Mouse (Mus musculus): ENCODE results near the gene Ms4a15. TPM values are rescaled to one million over a fixed set of nuclear protein-coding genes. Genes with fewer than 3 reads are reported as not detected.

The Ms4a15 gene
- not detected in 2 replicates for polyA plus RNA-seq (2016; fragmentation: Nextera tagmentation; extraction: Ambion mirVana)

DNA sequence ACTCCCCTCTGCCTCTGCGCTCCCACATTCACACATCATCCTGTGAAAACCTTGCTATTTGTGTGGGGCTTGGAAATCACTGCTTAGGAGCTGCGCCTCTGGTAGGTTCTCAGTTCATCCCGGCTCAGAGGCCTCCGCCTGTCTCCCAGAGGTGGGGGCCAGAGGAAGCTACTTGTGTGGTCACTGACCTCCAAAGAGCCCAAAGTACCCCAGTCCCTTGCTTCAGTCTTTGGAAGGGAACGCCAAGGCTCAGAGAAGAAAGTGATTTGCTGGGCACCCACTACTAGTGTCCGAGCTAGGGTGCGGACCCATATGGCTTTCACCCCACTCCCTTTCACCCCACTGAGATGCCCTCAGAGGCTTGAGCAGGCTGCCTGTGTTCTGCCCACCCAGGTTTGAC is at the start of gene Ms4a15:
TSS of gene Ms4a15 (minus strand) at position 101 of the 400 bp plus-strand sequence.
- Histone ChIP-seq H3K27ac (replicated peaks) (no peak within 1 kb of the TSS), H3K4me3 (no peak within 1 kb of the TSS), H3K36me3 (replicated peaks) (no peaks in the 10 kb centered on the region), H3K4me1 (no peaks in the 10 kb centered on the region), H3K27me3 (replicated peaks; ENCODE audit: low read depth, poor library complexity, severe bottlenecking) (no peaks in the 10 kb centered on the region), H3K9me3 (no peaks in the 10 kb centered on the region)
- whole genome bisulfite sequencing = 84% methylated on average over 7 of the region's 7 CpGs
- DNase-seq (ENCODE audit: low spot score) = no peak

DNA sequence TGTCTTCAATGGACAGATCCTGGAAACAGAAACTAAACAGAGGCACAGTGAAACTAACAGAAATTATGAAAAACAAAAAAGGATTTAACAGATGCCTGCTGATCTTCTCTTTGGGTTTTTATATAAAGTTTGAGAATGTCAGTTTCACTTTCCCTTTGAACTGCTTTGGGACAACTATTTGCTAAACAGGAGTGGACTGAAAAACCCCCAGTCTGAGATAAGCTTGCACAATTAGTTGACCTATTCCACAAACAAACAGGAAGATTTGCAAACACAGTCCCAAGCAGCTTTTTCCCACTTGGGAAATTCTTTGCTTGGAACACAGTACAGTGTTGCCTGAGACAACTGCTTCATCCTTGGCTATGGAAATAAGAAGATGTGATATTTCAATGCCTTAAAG is 44.5 kb upstream of the Ms4a15 start:
- DNase-seq (ENCODE audit: low spot score) = no peak
- Histone ChIP-seq H3K27ac (replicated peaks) (no peak overlapping the region), H3K27me3 (replicated peaks; ENCODE audit: low read depth, poor library complexity, severe bottlenecking) (no peaks in the 10 kb centered on the region), H3K4me3 (no peak overlapping the region), H3K36me3 (replicated peaks) (no peaks in the 10 kb centered on the region), H3K4me1 (no peaks in the 10 kb centered on the region), H3K9me3 (0 out of 2 replicates have a peak, but pooled peaks cover 3% of the 10 kb centered on the region)

DNA sequence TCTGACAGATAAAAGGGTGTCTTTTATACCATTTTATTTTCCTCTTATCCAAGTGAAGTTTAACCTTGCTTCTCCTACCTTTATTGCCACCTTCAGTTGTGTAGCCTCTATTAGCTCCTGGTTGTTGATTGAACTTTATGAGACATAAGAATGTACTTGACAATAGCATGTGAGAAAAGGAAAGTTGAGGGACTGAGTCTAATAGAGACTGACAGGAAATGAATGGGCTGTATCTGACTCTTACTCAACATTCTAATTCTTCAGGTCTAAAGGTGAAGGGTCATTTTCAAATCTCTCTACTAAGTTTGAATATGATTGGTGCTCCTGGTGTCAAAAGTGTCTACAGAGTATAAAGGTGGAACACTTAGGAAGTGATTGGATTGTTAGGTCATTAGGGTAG is 29.3 kb upstream of the Ms4a15 start:
- no peaks in the 10 kb centered on the region for H3K27me3 ChIP-seq (replicated peaks; ENCODE audit: low read depth, poor library complexity, severe bottlenecking)

DNA sequence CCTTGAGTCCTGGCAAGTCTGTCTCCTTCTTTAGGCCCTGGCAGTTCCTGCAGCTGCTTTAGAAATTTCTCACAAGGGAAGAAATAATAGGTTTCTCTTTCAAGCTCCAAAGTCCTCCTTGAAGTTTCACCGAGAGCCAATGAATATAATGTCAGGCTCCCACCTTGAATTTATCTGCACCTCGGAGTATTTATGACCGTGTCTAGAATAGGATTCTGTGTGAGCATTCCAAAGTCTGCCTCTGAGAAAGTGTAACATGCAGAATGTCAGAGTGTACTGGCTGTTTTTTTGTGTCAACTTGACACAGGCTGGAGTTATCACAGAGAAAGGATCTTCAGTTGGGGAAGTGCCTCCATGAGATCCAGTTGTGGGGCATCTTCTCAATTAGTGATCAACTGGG is 24.8 kb upstream of the Ms4a15 start, which contains the start of gene Ms4a18:
TSS of gene Ms4a18 (minus strand) at position 141 of the 400 bp plus-strand sequence.
- WGBS = 88% methylated on average over 3 of the region's 3 CpGs

More for the DNA sequence above, 29.3 kb upstream of the Ms4a15 start:
- H3K27ac ChIP-seq (replicated peaks) = no peak overlapping the region
- no peaks in the 10 kb centered on the region for H3K36me3 ChIP-seq (replicated peaks)
- no peak for DNase-seq (ENCODE audit: low spot score)
- no peaks in the 10 kb centered on the region for H3K4me1 ChIP-seq
- no peak overlapping the region for H3K4me3 ChIP-seq
- H3K9me3 ChIP-seq = no peaks in the 10 kb centered on the region

DNA sequence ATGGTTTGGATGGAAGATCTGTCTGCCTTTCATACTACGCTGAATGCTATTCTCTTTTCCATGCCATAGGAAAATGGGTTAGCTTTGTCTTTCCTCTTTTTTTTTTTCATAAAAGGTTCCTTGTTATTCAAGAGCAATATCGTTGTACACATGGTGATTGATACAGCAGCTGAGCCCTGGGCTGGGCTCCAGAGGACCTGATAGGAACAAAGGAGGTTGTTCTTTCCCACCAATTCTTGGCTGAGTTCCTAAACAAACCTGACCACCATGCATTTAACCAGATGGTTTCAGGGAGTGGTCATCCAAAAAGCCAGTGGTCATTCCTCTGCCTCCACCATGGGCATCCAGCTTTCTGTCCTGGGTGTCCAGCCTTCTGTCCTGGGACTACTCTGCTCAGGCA is 24.2 kb upstream of the Ms4a15 start:
- DNase-seq (ENCODE audit: low spot score) = no peak
- no peaks in the 10 kb centered on the region for H3K36me3 ChIP-seq (replicated peaks)
- WGBS = 84% methylated on average over 2 of the region's 2 CpGs
- no peaks in the 10 kb centered on the region for H3K27me3 ChIP-seq (replicated peaks; ENCODE audit: low read depth, poor library complexity, severe bottlenecking)
- no peak overlapping the region for H3K4me3 ChIP-seq
- H3K4me1 ChIP-seq = no peaks in the 10 kb centered on the region
- no peaks in the 10 kb centered on the region for H3K9me3 ChIP-seq
- no peak overlapping the region for H3K27ac ChIP-seq (replicated peaks)

More for the DNA sequence above, 24.8 kb upstream of the Ms4a15 start, which contains the start of gene Ms4a18:
- Histone ChIP-seq H3K27me3 (replicated peaks; ENCODE audit: low read depth, poor library complexity, severe bottlenecking) (no peaks in the 10 kb centered on the region), H3K4me3 (no peak within 1 kb of the TSS), H3K4me1 (no peaks in the 10 kb centered on the region), H3K36me3 (replicated peaks) (no peaks in the 10 kb centered on the region), H3K27ac (replicated peaks) (no peak within 1 kb of the TSS), H3K9me3 (no peaks in the 10 kb centered on the region)
- no peak for DNase-seq (ENCODE audit: low spot score)

DNA sequence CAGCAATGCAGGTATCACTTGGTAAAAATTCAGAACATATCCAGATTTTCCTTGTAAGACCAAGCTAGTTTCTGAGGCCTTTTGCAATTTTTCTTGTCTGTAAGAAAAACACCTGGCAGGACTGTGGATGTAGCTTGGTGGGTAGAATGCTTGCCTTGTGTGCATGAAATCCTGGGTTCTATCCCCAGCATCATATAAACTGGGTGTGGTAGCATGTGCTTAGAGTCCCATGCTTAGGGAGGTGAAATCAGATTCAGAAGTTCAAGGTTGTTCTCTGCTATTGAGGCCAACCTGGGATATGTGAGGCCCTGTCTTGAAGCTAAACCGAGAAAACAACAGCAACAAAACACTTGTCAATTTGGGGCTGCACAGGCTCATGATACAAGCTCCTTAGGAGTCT is 22.9 kb upstream of the Ms4a15 start:
- H3K36me3 ChIP-seq (replicated peaks) = no peaks in the 10 kb centered on the region
- WGBS = 77% methylated on average over 1 of the region's 1 CpGs
- no peak for DNase-seq (ENCODE audit: low spot score)

DNA sequence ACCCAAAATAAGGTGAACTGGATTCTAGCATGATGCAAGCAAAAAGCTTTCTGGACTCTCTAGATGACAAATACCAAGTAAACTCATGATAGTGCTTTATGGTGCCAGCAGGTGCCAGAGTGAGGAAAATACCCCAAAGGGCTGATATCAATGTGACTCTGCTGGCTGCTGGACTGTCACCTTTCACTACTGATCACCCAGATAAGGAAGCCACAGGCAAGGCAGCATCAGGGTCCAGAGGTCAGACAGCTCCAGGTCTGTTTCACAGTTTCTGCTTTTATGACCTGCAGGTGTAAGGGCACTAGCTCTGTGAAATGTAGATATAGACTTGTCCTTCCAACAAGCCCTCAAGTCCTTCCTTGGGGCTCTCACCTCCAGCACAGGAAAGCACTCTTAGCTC is 22.4 kb upstream of the Ms4a15 start:
- H3K36me3 ChIP-seq (replicated peaks) = no peaks in the 10 kb centered on the region
- no peak overlapping the region for H3K27ac ChIP-seq (replicated peaks)
- H3K4me3 ChIP-seq = no peak overlapping the region
- no peaks in the 10 kb centered on the region for H3K4me1 ChIP-seq
- no peaks in the 10 kb centered on the region for H3K9me3 ChIP-seq
- no peak for DNase-seq (ENCODE audit: low spot score)
- no peaks in the 10 kb centered on the region for H3K27me3 ChIP-seq (replicated peaks; ENCODE audit: low read depth, poor library complexity, severe bottlenecking)

More for the DNA sequence above, 22.9 kb upstream of the Ms4a15 start:
- no peaks in the 10 kb centered on the region for H3K9me3 ChIP-seq
- no peaks in the 10 kb centered on the region for H3K4me1 ChIP-seq
- H3K27me3 ChIP-seq (replicated peaks; ENCODE audit: low read depth, poor library complexity, severe bottlenecking) = no peaks in the 10 kb centered on the region
- H3K27ac ChIP-seq (replicated peaks) = no peak overlapping the region
- no peak overlapping the region for H3K4me3 ChIP-seq

DNA sequence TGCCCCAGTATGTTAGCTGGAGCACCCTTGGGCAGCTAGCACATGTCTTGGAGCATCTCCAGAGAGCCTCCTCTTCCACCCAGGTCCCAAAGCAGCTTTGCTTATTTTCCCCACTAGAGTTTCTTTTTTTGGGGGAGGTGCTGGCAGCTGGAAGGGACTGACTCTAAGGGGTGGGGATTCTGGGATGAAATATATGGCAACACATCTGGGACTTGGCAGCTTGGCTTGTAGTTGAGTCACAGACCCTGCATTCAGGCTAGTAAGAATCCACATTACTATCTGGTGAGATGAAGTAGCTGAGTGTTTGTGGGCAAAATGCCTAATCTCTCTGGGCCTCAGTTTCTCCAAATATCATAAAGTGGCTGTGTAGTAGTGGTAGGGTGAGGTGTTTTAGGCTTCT is 1.1 kb downstream of the Ms4a15 start:
- no peak overlapping the region for H3K27ac ChIP-seq (replicated peaks)
- H3K4me3 ChIP-seq = no peak overlapping the region
- H3K36me3 ChIP-seq (replicated peaks) = no peaks in the 10 kb centered on the region
- DNase-seq (ENCODE audit: low spot score) = no peak
- no peaks in the 10 kb centered on the region for H3K4me1 ChIP-seq
- H3K27me3 ChIP-seq (replicated peaks; ENCODE audit: low read depth, poor library complexity, severe bottlenecking) = no peaks in the 10 kb centered on the region
- no peaks in the 10 kb centered on the region for H3K9me3 ChIP-seq

DNA sequence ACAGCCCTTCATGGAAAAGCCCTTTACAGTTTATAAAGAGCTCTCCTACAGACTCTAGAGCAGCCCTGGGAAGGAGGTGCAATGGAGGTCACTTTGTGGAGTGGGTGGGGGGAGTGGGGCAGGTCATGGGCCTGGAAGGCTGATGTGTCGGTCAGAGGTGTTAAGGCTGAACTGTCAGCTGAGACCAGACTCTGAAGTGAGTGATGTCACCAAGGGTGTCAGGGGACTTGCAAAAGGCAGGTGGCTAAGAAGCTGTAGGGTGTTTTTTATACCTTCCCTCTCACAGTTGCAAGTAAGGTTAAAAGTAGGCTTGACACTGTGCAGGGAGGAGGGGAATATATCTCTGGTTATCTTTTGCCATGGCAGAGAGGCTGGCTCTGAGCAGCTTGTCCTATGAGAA is 2.3 kb downstream of the Ms4a15 start:
- Histone ChIP-seq H3K4me3 (no peak overlapping the region), H3K36me3 (replicated peaks) (no peaks in the 10 kb centered on the region), H3K4me1 (no peaks in the 10 kb centered on the region), H3K27ac (replicated peaks) (no peak overlapping the region), H3K9me3 (no peaks in the 10 kb centered on the region), H3K27me3 (replicated peaks; ENCODE audit: low read depth, poor library complexity, severe bottlenecking) (no peaks in the 10 kb centered on the region)
- 66% methylated on average over 1 of the region's 1 CpGs for WGBS
- no peak for DNase-seq (ENCODE audit: low spot score)

DNA sequence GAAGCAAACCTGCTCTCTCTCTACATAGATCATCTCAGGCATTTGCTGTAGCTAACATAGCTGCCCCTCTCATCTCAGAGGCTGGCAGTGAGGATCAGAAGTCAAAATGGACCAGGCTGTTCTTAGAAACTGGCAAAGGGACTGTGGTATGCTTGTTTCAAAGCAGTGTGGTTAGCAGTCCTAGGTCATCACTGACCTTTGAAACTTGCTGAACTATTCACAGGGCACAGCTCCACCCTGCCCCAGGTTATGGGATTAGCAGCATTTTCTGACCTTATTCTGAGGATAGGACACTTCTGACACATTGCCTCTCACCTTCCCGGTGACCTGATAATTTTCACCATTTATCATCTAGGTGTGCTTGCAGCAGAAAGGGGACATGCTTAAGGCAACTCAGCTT is 4.5 kb downstream of the Ms4a15 start:
- no peak for DNase-seq (ENCODE audit: low spot score)
- Histone ChIP-seq H3K4me1 (no peaks in the 10 kb centered on the region), H3K36me3 (replicated peaks) (no peaks in the 10 kb centered on the region), H3K27me3 (replicated peaks; ENCODE audit: low read depth, poor library complexity, severe bottlenecking) (no peaks in the 10 kb centered on the region), H3K27ac (replicated peaks) (no peak overlapping the region), H3K9me3 (no peaks in the 10 kb centered on the region), H3K4me3 (no peak overlapping the region)
- 87% methylated on average over 1 of the region's 1 CpGs for WGBS

DNA sequence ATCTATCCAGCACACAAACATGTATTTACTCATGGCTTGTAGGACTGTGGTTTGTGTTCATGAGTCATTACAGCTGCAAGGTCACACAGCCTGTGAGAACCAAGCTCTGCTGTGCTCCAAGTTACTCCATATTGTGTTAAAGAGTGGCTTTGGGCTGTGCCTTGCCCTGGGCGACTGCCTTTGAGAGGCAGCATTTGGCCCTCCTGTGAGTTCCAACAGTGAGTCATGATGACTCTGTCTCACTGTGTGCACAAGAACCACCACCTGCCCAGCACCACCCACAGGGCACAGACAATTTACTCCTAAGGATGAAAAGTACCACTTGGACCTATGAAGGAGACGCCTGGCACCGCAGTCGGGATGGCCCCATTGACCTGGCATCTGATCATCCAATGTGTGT is 7.2 kb downstream of the Ms4a15 start:
- Histone ChIP-seq H3K4me1 (no peaks in the 10 kb centered on the region), H3K36me3 (replicated peaks) (no peaks in the 10 kb centered on the region), H3K27ac (replicated peaks) (no peak overlapping the region), H3K27me3 (replicated peaks; ENCODE audit: low read depth, poor library complexity, severe bottlenecking) (no peaks in the 10 kb centered on the region), H3K4me3 (no peak overlapping the region), H3K9me3 (no peaks in the 10 kb centered on the region)
- WGBS = 88% methylated on average over 4 of the region's 4 CpGs
- DNase-seq (ENCODE audit: low spot score) = no peak

DNA sequence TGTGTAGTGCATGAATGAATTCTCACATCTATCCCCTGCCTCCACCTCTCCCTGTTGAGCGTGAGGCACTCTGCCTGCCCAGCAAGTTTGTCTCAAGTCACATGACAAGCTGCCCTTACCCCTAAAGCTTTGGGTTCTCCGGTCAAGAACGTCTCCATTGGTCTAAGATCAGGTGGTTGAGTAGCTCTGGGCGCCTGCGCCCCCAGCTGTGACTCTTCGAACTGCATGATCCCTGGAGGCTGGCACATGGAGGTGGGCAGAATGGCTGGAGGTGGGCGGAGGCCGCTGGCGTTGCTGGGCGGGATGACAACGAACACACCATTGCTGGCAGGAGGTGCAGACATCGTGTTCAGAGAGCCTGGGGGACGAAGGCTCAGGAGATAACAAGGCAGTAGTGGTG is 8.5 kb downstream of the Ms4a15 start:
- H3K9me3 ChIP-seq = no peaks in the 10 kb centered on the region
- WGBS = 76% methylated on average over 13 of the region's 13 CpGs
- H3K4me3 ChIP-seq = no peak overlapping the region
- H3K27me3 ChIP-seq (replicated peaks; ENCODE audit: low read depth, poor library complexity, severe bottlenecking) = no peaks in the 10 kb centered on the region
- DNase-seq (ENCODE audit: low spot score) = no peak
- H3K4me1 ChIP-seq = peaks cover 6% of the 10 kb centered on the region
- H3K36me3 ChIP-seq (replicated peaks) = no peaks in the 10 kb centered on the region
- H3K27ac ChIP-seq (replicated peaks) = no peak overlapping the region

DNA sequence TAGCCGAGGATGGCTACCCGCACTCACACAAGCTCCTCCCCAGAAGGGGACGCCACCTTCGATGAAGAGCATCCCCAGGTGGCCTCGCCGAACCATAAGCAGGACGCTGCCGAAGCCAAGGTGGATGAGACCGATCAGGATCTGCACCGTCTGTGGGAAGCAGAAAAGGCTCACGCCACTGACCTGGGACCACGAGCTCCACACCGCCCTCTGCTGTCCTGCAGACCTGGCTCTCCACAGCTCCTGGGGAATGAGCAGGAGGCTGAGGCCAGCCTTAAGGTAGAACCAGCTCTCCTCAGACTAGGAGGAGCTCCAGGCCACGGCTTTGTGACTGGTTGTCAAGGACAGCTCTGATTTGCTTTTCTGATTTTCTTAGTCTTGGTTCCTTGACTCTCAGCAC is 9.9 kb downstream of the Ms4a15 start:
- no peaks in the 10 kb centered on the region for H3K36me3 ChIP-seq (replicated peaks)
- H3K4me1 ChIP-seq = peaks cover 9% of the 10 kb centered on the region
- H3K9me3 ChIP-seq = no peaks in the 10 kb centered on the region
- H3K27ac ChIP-seq (replicated peaks) = no peak overlapping the region
- 23% methylated on average over 14 of the region's 14 CpGs for WGBS
- DNase-seq (ENCODE audit: low spot score) = peak; percentile 54
- H3K4me3 ChIP-seq = peak overlapping the region; percentile 33; the same call in 1 of the 2 replicates
- no peaks in the 10 kb centered on the region for H3K27me3 ChIP-seq (replicated peaks; ENCODE audit: low read depth, poor library complexity, severe bottlenecking)

DNA sequence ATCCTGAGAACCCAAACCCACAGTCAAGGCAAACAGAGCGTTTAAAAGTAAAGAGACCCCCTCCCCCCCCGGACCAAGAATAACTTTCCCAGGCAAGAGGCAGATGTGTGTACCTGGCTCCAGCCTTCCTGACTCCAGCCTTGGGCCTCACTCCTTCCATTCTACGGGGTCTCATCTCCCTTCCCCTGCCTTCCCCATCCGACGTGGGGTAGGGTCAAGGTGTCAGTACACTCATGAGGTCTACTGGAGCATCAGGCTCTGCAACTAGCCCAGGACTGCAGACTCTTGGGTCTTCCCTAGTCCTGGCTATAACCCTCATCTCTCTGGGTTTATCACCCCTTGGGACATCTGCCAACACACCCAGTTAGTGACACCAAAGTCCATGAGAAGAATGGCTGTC is 12.8 kb downstream of the Ms4a15 start:
- DNase-seq (ENCODE audit: low spot score) = no peak
- H3K27ac ChIP-seq (replicated peaks) = no peak overlapping the region
- H3K9me3 ChIP-seq = no peaks in the 10 kb centered on the region
- H3K4me3 ChIP-seq = no peak overlapping the region
- H3K27me3 ChIP-seq (replicated peaks; ENCODE audit: low read depth, poor library complexity, severe bottlenecking) = no peaks in the 10 kb centered on the region
- no peaks in the 10 kb centered on the region for H3K36me3 ChIP-seq (replicated peaks)
- 92% methylated on average over 5 of the region's 5 CpGs for WGBS
- peaks cover 9% of the 10 kb centered on the region for H3K4me1 ChIP-seq
